Mouse (Mus musculus) forelimb bud, embryonic 11.5 days (tissue): ENCODE data around the gene Apol10b.
"Not testable (repeated sequence)": the region's sequence is repeated elsewhere in the genome, so short reads cannot be mapped to it uniquely, and the experiment has no call there.

Experiments used
- DNase-seq: peaks from one replicate; pipeline ENCODE4 v3.0.0-alpha.2; 2012; ENCODE audit warnings: low read depth, low spot score

Gene Apol10b

GRCm38 (mm10) chr15:77595961-77596360 is at the start of gene Apol10b:
Gene Apol10b (minus strand): TSS chr15:77596125.
- DNase-seq, result no peak

- DNase-seq, result not testable (repeated sequence)
Observed at GRCm38 (mm10) chr15:77643176-77643575, 47.3 kb upstream of the Apol10b start, which contains the start of gene Apol11b. Gene Apol11b (minus strand): TSS chr15:77643286.

GRCm38 (mm10) chr15:77629822-77630221 is 33.9 kb upstream of the Apol10b start:
- not testable (repeated sequence) for DNase-seq

GRCm38 (mm10) chr15:77628647-77629046 is 32.7 kb upstream of the Apol10b start:
- DNase-seq, result not testable (repeated sequence)

- not testable (repeated sequence) for DNase-seq
Observed at GRCm38 (mm10) chr15:77626471-77626870, 30.5 kb upstream of the Apol10b start.

- DNase-seq, result no peak
Observed at GRCm38 (mm10) chr15:77624710-77625109, 28.8 kb upstream of the Apol10b start.

GRCm38 (mm10) chr15:77606069-77606468 is 10.1 kb upstream of the Apol10b start:
- DNase-seq, result no peak

GRCm38 (mm10) chr15:77598958-77599357 is 3.0 kb upstream of the Apol10b start, which contains the start of gene Gm36245:
Gene Gm36245 (plus strand): TSS chr15:77599258.
- DNase-seq, result no peak

GRCm38 (mm10) chr15:77598429-77598828 is 2.5 kb upstream of the Apol10b start:
- DNase-seq, result no peak

- DNase-seq, result no peak
Observed at GRCm38 (mm10) chr15:77593557-77593956, 2.4 kb downstream of the Apol10b start.

GRCm38 (mm10) chr15:77590881-77591280 is 5.0 kb downstream of the Apol10b start:
- DNase-seq, result no peak

- no peak for DNase-seq
Observed at GRCm38 (mm10) chr15:77588981-77589380, 6.9 kb downstream of the Apol10b start.

- no peak for DNase-seq
Observed at GRCm38 (mm10) chr15:77587026-77587425, 8.9 kb downstream of the Apol10b start.

- no peak for DNase-seq
Observed at GRCm38 (mm10) chr15:77581681-77582080, 14.2 kb downstream of the Apol10b start.

GRCm38 (mm10) chr15:77579311-77579710 is 16.6 kb downstream of the Apol10b start:
- no peak for DNase-seq

GRCm38 (mm10) chr15:77578801-77579200 is 17.1 kb downstream of the Apol10b start:
- DNase-seq, result no peak

GRCm38 (mm10) chr15:77563219-77563618 is 32.7 kb downstream of the Apol10b start:
- DNase-seq, result no peak

- no peak for DNase-seq
Observed at GRCm38 (mm10) chr15:77561792-77562191, 34.1 kb downstream of the Apol10b start, which contains the start of gene 1700025B11Rik. Gene 1700025B11Rik (minus strand): TSS chr15:77561892.

GRCm38 (mm10) chr15:77539221-77539620 is 56.7 kb downstream of the Apol10b start:
- DNase-seq, result not testable (repeated sequence)
